Mouse (Mus musculus): ENCODE data around the gene Lingo4. TPM values are rescaled to one million over a fixed set of nuclear protein-coding genes. Genes with fewer than 3 reads are reported as not detected.

The Lingo4 gene
- polyA plus RNA-seq, 1 experiment = 0.44 TPM

DNA sequence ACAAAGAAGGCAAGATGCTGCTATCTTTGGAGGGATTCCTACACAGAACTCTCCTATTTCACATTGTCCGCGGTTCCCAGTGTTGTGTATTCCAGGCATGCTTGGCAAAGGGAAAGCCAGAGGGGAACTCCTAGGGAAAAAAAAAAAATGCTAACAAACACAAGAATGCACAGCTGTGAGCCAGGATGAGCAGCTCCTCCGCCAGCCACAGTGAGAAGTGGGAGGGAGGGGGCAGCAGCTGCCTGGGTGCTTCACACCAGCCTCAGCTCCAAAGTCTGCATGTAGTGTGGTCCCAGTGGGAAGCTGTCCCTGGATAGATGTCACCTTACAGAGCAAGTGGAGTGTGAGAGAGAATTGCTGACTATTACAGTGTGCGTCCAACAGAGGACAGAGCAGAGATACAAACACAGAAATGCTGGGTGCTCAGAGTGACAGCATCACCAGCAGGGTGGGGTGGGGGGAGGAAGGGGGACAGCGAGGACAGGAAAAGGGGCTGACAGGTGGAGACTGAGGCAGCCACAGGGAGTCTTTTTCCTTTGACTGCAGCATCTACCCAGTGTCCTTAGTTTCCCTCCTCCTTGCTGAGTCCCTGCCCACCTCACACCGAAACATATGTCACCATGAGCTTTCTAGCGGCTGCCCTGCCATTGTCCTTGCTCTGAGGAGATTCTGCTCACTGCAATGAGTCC, 6.2 kb downstream of the Lingo4 start:
- Histone ChIP-seq H3K27ac (ENCODE audit: insufficient read depth, low read length) (no peak overlapping the region), H3K4me3 (ENCODE audit: extremely low read depth, insufficient read depth, insufficient read length) (no peak overlapping the region), H3K27me3 (ENCODE audit: control insufficient read depth, insufficient read depth, low read length) (no peaks in the 10 kb centered on the region), H3K4me1 (ENCODE audit: control insufficient read depth, insufficient read depth, insufficient read length) (no peaks in the 10 kb centered on the region), H3K36me3 (ENCODE audit: control insufficient read depth, insufficient read depth, low read length) (no peaks in the 10 kb centered on the region)
- TF ChIP-seq CTCF (IDR thresholded peaks at IDR 0.05; ENCODE audit: extremely low read depth, insufficient read depth, insufficient read length, insufficient replicate concordance) = no peak
- no peak for TF ChIP-seq POLR2A (IDR thresholded peaks at IDR 0.05; ENCODE audit: low read depth, low read length)
- no peak for DNase-seq (ENCODE audit: low read depth in 1 of 2, low spot score in 2 of 2)
- 52% methylated on average over 7 of the region's 7 CpGs for WGBS

- no peak for TF ChIP-seq POLR2A (IDR thresholded peaks at IDR 0.05; ENCODE audit: low read depth, low read length)
- Histone ChIP-seq H3K27ac (ENCODE audit: insufficient read depth, low read length) (no peak overlapping the region), H3K4me1 (ENCODE audit: control insufficient read depth, insufficient read depth, insufficient read length) (no peaks in the 10 kb centered on the region), H3K36me3 (ENCODE audit: control insufficient read depth, insufficient read depth, low read length) (no peaks in the 10 kb centered on the region), H3K27me3 (ENCODE audit: control insufficient read depth, insufficient read depth, low read length) (no peaks in the 10 kb centered on the region), H3K4me3 (ENCODE audit: extremely low read depth, insufficient read depth, insufficient read length) (no peak overlapping the region)
- DNase-seq (ENCODE audit: low read depth in 1 of 2, low spot score in 2 of 2) = no peak
- 81% methylated on average over 4 of the region's 4 CpGs for WGBS
Observed at GRCm38 (mm10) chr3:94405561-94405960, 7.2 kb downstream of the Lingo4 start.

- Histone ChIP-seq H3K27ac (ENCODE audit: insufficient read depth, low read length) (no peak overlapping the region), H3K4me1 (ENCODE audit: control insufficient read depth, insufficient read depth, insufficient read length) (peaks cover 3% of the 10 kb centered on the region; the same call in 1 of the 2 replicates), H3K27me3 (ENCODE audit: control insufficient read depth, insufficient read depth, low read length) (0 out of 2 replicates have a peak, but pooled peaks cover 1% of the 10 kb centered on the region), H3K36me3 (ENCODE audit: control insufficient read depth, insufficient read depth, low read length) (no peaks in the 10 kb centered on the region), H3K4me3 (ENCODE audit: extremely low read depth, insufficient read depth, insufficient read length) (peak overlapping the region; percentile 67)
- TF ChIP-seq CTCF (IDR thresholded peaks at IDR 0.05; ENCODE audit: extremely low read depth, insufficient read depth, insufficient read length, insufficient replicate concordance) = no peak
- TF ChIP-seq POLR2A (IDR thresholded peaks at IDR 0.05; ENCODE audit: low read depth, low read length) = no peak
- no peak for DNase-seq (ENCODE audit: low read depth in 1 of 2, low spot score in 2 of 2)
- WGBS = 7% methylated on average over 25 of the region's 25 CpGs
Observed at GRCm38 (mm10) chr3:94412530-94412929, 14.2 kb downstream of the Lingo4 start.

DNA sequence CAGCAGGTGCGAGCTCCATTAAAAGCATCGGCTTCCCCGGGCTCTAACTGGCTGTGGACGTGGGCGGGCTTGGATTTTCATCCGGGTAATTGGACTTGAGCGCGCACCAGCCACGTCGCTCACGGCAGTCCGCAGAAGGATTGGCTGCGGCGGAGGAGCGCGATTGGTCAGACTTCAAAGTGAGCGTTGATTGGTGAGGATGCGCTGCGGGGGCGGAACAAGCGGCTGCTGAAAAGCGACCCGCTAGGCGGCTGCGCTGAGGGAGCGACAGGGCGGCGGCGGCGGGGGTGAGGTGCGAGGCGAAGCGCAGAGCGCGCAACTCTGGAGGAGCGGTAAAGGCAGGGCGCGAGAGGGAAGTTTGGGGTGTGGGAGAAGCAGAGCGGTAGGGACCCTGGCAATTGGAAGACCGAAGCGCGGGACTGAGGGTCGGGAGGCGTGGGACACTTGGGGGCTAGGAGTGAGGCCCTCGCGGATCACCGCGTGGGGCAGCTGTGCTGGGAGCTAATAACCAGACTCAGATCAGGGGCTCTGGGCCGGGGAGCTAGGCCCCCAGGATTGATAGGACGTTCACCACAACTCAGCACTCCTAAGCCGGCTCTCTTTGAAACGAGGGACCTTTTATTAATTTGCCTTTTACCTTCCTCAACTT, 14.8 kb downstream of the Lingo4 start, which contains the start of gene Tdrkh:
Gene Tdrkh, plus strand, starts transcription at position 243 of the 649 bp plus-strand sequence.
- H3K27ac ChIP-seq (ENCODE audit: insufficient read depth, low read length) = no peak within 1 kb of the TSS
- 0 out of 2 replicates have a peak, but pooled peaks cover 1% of the 10 kb centered on the region for H3K27me3 ChIP-seq (ENCODE audit: control insufficient read depth, insufficient read depth, low read length)
- H3K4me1 ChIP-seq (ENCODE audit: control insufficient read depth, insufficient read depth, insufficient read length) = peaks cover 3% of the 10 kb centered on the region; the same call in 1 of the 2 replicates
- DNase-seq (ENCODE audit: low read depth in 1 of 2, low spot score in 2 of 2) = peak; percentile 89
- peak within 1 kb of the TSS; percentile 67 for H3K4me3 ChIP-seq (ENCODE audit: extremely low read depth, insufficient read depth, insufficient read length)
- 9% methylated on average over 52 of the region's 52 CpGs for WGBS
- H3K36me3 ChIP-seq (ENCODE audit: control insufficient read depth, insufficient read depth, low read length) = no peaks in the 10 kb centered on the region
- no peak for TF ChIP-seq POLR2A (IDR thresholded peaks at IDR 0.05; ENCODE audit: low read depth, low read length)
- TF ChIP-seq CTCF (IDR thresholded peaks at IDR 0.05; ENCODE audit: extremely low read depth, insufficient read depth, insufficient read length, insufficient replicate concordance) = no peak

- Histone ChIP-seq H3K36me3 (ENCODE audit: control insufficient read depth, insufficient read depth, low read length) (no peaks in the 10 kb centered on the region), H3K4me3 (ENCODE audit: extremely low read depth, insufficient read depth, insufficient read length) (no peak overlapping the region), H3K27ac (ENCODE audit: insufficient read depth, low read length) (no peak overlapping the region), H3K27me3 (ENCODE audit: control insufficient read depth, insufficient read depth, low read length) (no peaks in the 10 kb centered on the region), H3K4me1 (ENCODE audit: control insufficient read depth, insufficient read depth, insufficient read length) (no peaks in the 10 kb centered on the region)
- TF ChIP-seq POLR2A (IDR thresholded peaks at IDR 0.05; ENCODE audit: low read depth, low read length) (no peak), CTCF (IDR thresholded peaks at IDR 0.05; ENCODE audit: extremely low read depth, insufficient read depth, insufficient read length, insufficient replicate concordance) (no peak)
- WGBS = 28% methylated on average over 2 of the region's 2 CpGs
- DNase-seq (ENCODE audit: low read depth in 1 of 2, low spot score in 2 of 2) = no peak
Observed at GRCm38 (mm10) chr3:94430980-94431379, 32.7 kb downstream of the Lingo4 start.

DNA sequence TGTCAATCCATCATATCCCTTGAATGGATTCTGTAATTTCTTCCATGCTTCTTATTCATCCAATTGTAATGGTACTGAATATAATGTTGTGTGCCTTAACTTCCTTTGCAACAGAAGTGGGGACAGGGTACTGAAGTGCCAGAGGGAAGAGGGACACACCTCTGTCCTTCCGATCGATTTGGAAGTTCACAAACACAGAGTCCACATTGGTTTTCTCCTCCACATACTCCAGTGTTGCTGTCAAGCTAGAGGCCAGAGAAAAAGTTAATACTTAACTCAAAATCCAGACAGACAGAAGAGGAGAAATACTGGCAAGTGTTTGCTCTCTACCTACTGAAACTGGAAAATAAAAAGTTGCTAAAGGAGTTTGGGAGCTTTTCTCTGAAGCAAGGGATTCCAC, 36.0 kb downstream of the Lingo4 start:
- 90% methylated on average over 2 of the region's 2 CpGs for WGBS
- H3K4me3 ChIP-seq (ENCODE audit: extremely low read depth, insufficient read depth, insufficient read length) = no peak overlapping the region
- H3K4me1 ChIP-seq (ENCODE audit: control insufficient read depth, insufficient read depth, insufficient read length) = no peaks in the 10 kb centered on the region
- no peak overlapping the region for H3K27ac ChIP-seq (ENCODE audit: insufficient read depth, low read length)
- TF ChIP-seq POLR2A (IDR thresholded peaks at IDR 0.05; ENCODE audit: low read depth, low read length) = no peak
- TF ChIP-seq CTCF (IDR thresholded peaks at IDR 0.05; ENCODE audit: extremely low read depth, insufficient read depth, insufficient read length, insufficient replicate concordance) = no peak
- no peaks in the 10 kb centered on the region for H3K27me3 ChIP-seq (ENCODE audit: control insufficient read depth, insufficient read depth, low read length)
- DNase-seq (ENCODE audit: low read depth in 1 of 2, low spot score in 2 of 2) = no peak
- H3K36me3 ChIP-seq (ENCODE audit: control insufficient read depth, insufficient read depth, low read length) = no peaks in the 10 kb centered on the region

- Histone ChIP-seq H3K27me3 (ENCODE audit: control insufficient read depth, insufficient read depth, low read length) (no peaks in the 10 kb centered on the region), H3K4me1 (ENCODE audit: control insufficient read depth, insufficient read depth, insufficient read length) (no peaks in the 10 kb centered on the region), H3K4me3 (ENCODE audit: extremely low read depth, insufficient read depth, insufficient read length) (no peak overlapping the region), H3K36me3 (ENCODE audit: control insufficient read depth, insufficient read depth, low read length) (no peaks in the 10 kb centered on the region), H3K27ac (ENCODE audit: insufficient read depth, low read length) (no peak overlapping the region)
- 90% methylated on average over 9 of the region's 9 CpGs for WGBS
- DNase-seq (ENCODE audit: low read depth in 1 of 2, low spot score in 2 of 2) = no peak
- TF ChIP-seq POLR2A (IDR thresholded peaks at IDR 0.05; ENCODE audit: low read depth, low read length) (no peak), CTCF (IDR thresholded peaks at IDR 0.05; ENCODE audit: extremely low read depth, insufficient read depth, insufficient read length, insufficient replicate concordance) (no peak)
Observed at GRCm38 (mm10) chr3:94436420-94436819, 38.1 kb downstream of the Lingo4 start.
